Mouse (Mus musculus) brain, embryonic 14.5 days (tissue): ENCODE measurements around the gene Slc25a35.

Source experiments
- CTCF ChIP-seq: fragments of 200-500 bp; IDR thresholded peaks from 2 replicates; pipeline ENCODE4 v1.5.1; 2012; ENCODE audit warnings: inconsistent platforms, mild to moderate bottlenecking, moderate library complexity, borderline replicate concordance; ENCODE audit not compliant: insufficient read depth, insufficient read length; ENCODE audit errors: extremely low read depth
- POLR2A ChIP-seq: fragments of 200-500 bp; IDR thresholded peaks from 2 replicates; pipeline ENCODE4 v1.6.1; 2012; ENCODE audit warnings: mild to moderate bottlenecking, inconsistent platforms, borderline replicate concordance; ENCODE audit not compliant: poor library complexity, insufficient read depth, insufficient read length, severe bottlenecking; ENCODE audit errors: extremely low read depth

DNA sequence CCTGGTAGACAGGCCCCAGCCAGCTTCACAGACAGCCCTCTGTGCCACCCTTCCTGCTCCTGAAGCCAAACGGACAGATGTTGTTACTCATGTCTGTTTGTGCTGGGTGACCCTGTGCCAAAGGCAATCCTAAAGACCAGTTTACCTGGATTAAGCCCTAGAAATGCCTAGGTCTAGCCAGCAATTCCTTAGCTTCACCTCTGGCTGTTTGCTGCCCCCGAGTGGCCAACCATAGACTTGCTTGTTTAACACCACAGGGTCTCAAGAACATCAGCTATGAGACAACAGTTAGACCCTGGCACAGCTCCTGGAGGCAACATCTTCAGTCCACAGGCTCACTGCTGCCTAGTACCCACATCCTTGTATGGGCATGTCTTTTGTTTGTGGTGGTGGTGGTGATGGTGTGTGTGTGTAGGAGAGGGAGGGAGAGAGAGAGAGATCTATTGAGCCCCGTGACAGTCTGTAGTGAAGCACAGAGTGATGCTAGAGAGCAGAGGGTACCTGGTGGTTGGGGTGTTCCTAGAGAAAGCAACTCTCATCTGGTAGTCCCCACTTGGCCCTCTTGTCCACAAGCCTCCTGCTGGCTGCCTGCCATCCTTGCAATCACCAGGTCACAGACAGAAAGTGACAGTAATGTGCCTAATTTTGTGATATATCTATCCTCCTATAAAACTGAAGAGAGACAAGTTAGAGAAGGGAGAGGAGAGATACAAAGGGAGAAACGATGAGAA is 14.9 kb downstream of the Slc25a35 start:
- TF ChIP-seq CTCF (peak; percentile 73; the same call in 1 of the 2 replicates), POLR2A (no peak)
